Mouse (Mus musculus) heart, embryonic 11.5 days (tissue): ENCODE measurements around the gene Acot11. TPM values are rescaled to one million over a fixed set of nuclear protein-coding genes. Genes with fewer than 3 reads are reported as not detected.
"Not testable (repeated sequence)": the region's sequence is repeated elsewhere in the genome, so short reads cannot be mapped to it uniquely, and the experiment has no call there.

ENCODE experiments used
- ATAC-seq: fragments of 200-750 bp; cut with Nextera tagmentation; replicated peaks from 2 replicates; pipeline ENCODE4 v1.8.0; 2017; ENCODE audit warnings: moderate library complexity; ENCODE audit not compliant: insufficient number of reproducible peaks, low FRiP score, low TSS enrichment
- H3K27ac ChIP-seq: fragments of 300-500 bp; sonication (generic); 2 replicates; pipeline ENCODE4 v1.5.1; 2014; ENCODE audit warnings: mild to moderate bottlenecking, low read depth, low read length
- H3K27me3 ChIP-seq: fragments of 300-500 bp; sonication (generic); 2 replicates; pipeline ENCODE4 v1.6.1; 2014; ENCODE audit warnings: mild to moderate bottlenecking, low read length, mixed read lengths; ENCODE audit not compliant: control insufficient read depth, insufficient read depth
- H3K36me3 ChIP-seq: fragments of 300-500 bp; sonication (generic); 2 replicates; pipeline ENCODE4 v1.6.1; 2014; ENCODE audit warnings: mild to moderate bottlenecking, low read length, moderate library complexity, mixed read lengths; ENCODE audit not compliant: control insufficient read depth, insufficient read depth
- H3K4me1 ChIP-seq: fragments of 300-500 bp; sonication (generic); 2 replicates; pipeline ENCODE4 v1.6.1; 2014; ENCODE audit warnings: low read length; ENCODE audit not compliant: control insufficient read depth, insufficient read depth
- H3K4me2 ChIP-seq: fragments of 300-500 bp; sonication (generic); 2 replicates; pipeline ENCODE4 v1.6.1; 2014; ENCODE audit warnings: mild to moderate bottlenecking, moderate library complexity
- H3K4me3 ChIP-seq: fragments of 300-500 bp; sonication (generic); 2 replicates; pipeline ENCODE4 v1.5.1; 2014; ENCODE audit warnings: low read depth, low read length
- H3K9ac ChIP-seq: fragments of 300-500 bp; sonication (generic); 2 replicates; pipeline ENCODE4 v1.6.1; 2014; ENCODE audit warnings: mild to moderate bottlenecking, low read depth, low read length, moderate library complexity
- H3K9me3 ChIP-seq: fragments of 300-500 bp; sonication (generic); replicated peaks from 2 replicates; pipeline ENCODE4 v1.6.1; 2016; ENCODE audit warnings: low read length; ENCODE audit not compliant: control insufficient read depth
- WGBS: fragments of 180-500 bp; shearing (Covaris S2); extraction: QIAGEN DNeasy Blood & Tissue Kit; methylation state at CpG from one replicate; pipeline ENCODE4 v1.1.7; 2014; ENCODE audit not compliant: insufficient replicate concordance; 5-methylcytosine and 5-hydroxymethylcytosine counted together
- polyA plus RNA-seq: library from polyadenylated mRNA; unstranded; fragments of >200 nt; fragmentation: Nextera tagmentation; extraction: Ambion mirVana; gene quantifications from 2 replicates; pipeline ENCODE4 v1.2.1, GENCODE M21; 2014

Acot11 gene
- polyA plus RNA-seq, 1 experiment from 2014 or later = 3.0 TPM

DNA sequence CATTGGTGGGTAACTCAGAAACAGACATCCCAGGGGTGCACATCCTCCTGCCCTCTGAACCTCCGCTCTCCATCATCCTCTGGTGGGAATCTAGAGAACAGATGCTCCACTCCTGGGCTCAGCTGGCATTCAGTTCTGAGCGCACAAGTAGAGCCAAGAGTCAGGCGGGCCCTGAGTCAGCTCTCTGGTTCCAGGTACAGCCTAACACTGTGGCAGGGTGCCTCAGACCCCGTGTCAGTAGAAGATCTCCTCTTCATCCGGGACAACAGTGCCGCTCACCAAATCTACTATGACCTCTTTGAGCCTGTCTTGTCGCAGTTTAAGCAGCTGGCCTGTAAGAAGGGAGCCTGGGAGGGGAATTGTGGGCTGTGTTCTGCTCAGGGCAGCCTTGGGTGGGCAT is 58.9 kb downstream of the Acot11 start:
- Histone ChIP-seq H3K36me3 (no peaks in the 10 kb centered on the region), H3K27me3 (no peaks in the 10 kb centered on the region), H3K4me1 (peaks cover 7% of the 10 kb centered on the region; the same call in 1 of the 2 replicates), H3K4me2 (no peak overlapping the region), H3K9me3 (no peaks in the 10 kb centered on the region), H3K4me3 (no peak overlapping the region), H3K9ac (no peak overlapping the region), H3K27ac (no peak overlapping the region)
- ATAC-seq = no peak
- 72% methylated on average over 7 of the region's 7 CpGs for WGBS

DNA sequence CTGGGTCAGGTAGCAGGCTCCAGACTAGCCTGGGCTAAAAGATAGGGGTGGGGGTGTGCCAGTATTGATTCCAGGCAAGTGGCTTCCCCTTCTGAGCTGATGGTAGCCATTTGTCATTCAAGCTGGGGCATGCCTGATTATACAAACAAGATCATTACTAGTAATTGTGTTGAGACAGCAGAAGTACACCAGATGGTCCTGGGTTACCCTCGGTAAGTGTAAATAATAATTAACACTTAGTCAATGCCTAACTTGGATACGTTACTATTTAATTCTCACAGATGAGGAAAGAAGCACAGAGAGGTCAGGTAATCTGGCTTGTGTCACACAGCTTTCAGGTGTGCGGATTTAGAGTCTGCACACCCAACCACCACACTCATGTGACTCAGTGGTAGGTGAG is 66.9 kb downstream of the Acot11 start:
- Histone ChIP-seq H3K36me3 (no peaks in the 10 kb centered on the region), H3K27me3 (no peaks in the 10 kb centered on the region), H3K9me3 (no peaks in the 10 kb centered on the region), H3K4me3 (no peak overlapping the region), H3K4me1 (no peaks in the 10 kb centered on the region), H3K4me2 (no peak overlapping the region), H3K27ac (no peak overlapping the region), H3K9ac (no peak overlapping the region)
- no peak for ATAC-seq
- WGBS = 71% methylated on average over 3 of the region's 3 CpGs

DNA sequence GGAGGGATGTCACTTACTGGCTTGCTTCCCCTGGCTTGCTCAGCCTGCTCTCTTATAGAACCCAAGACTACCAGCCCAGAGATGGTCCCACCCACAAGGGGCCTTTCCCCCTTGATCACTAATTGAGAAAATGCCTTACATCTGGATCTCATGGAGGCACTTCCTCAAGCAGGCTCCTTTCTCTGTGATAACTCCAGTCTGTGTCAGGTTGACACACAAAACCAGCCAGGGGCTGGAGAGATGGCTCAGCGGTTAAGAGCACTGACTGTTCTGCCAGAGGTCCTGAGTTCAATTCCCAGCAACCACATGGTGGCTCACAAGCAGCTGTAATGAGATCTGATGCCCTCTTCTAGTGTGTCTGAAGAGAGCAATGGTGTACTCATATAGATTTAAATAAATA is 67.9 kb downstream of the Acot11 start:
- H3K36me3 ChIP-seq, H3K27me3 ChIP-seq, H3K9me3 ChIP-seq, ATAC-seq, H3K4me3 ChIP-seq, H3K4me1 ChIP-seq, H3K9ac ChIP-seq, H3K27ac ChIP-seq, H3K4me2 ChIP-seq: not testable (repeated sequence)
- 74% methylated on average over 1 of the region's 1 CpGs for WGBS

DNA sequence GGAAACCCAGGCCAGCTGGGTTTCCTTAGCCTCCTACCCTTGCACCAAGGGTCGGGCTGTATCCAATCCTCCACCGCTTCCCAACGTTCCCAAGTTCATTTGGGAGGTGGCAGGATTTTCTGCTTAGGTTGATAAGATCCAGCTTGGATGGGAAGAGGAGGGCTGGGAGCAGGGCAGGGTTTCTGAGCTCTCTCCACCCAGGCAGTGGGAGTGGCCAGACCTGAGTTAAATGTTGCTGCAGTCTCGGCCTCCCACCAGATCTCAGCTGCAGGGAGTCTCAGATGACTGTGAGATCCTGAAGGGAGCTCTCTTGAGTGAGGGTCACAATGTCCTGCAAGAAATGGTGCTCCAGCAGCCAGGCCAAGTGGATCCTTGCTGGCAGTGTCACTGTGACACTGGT is 71.2 kb downstream of the Acot11 start, which contains the start of gene Fam151a:
Gene Fam151a (plus strand): TSS at position 254 of the 400 bp plus-strand sequence.
- 27% methylated on average over 4 of the region's 4 CpGs for WGBS
- H3K27ac ChIP-seq = no peak within 1 kb of the TSS
- no peak within 1 kb of the TSS; the same call in 1 of the 2 replicates for H3K9ac ChIP-seq
- ATAC-seq = no peak
- no peaks in the 10 kb centered on the region for H3K9me3 ChIP-seq
- no peaks in the 10 kb centered on the region for H3K36me3 ChIP-seq
- no peak within 1 kb of the TSS for H3K4me3 ChIP-seq
- no peaks in the 10 kb centered on the region; the same call in 1 of the 2 replicates for H3K27me3 ChIP-seq
- no peak within 1 kb of the TSS for H3K4me2 ChIP-seq
- no peaks in the 10 kb centered on the region for H3K4me1 ChIP-seq

DNA sequence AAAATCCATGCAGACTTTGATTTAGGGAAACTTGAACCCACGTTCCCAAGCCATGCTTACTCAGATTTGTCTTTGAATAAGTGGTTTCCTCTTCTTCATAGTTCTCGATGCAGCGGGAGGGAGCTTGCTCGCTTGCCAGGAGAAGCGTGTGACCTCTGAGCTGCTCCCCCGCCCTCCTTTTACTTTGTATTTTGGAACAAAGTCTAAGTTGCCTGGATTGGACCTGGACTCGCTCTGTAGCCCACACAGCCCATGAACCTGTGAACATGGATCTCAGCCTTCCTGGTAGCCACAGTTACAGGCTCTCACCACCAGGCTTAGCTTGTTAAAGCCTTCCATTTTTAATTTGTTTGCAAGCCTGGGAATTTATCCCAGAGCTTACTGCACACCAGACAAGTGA is 74.0 kb downstream of the Acot11 start, which contains the start of gene Mroh7:
Gene Mroh7 (minus strand): TSS at position 112 of the 400 bp plus-strand sequence.
- Histone ChIP-seq H3K9ac (no peak within 1 kb of the TSS), H3K36me3 (no peaks in the 10 kb centered on the region), H3K4me3 (no peak within 1 kb of the TSS), H3K27ac (no peak within 1 kb of the TSS), H3K4me2 (no peak within 1 kb of the TSS), H3K27me3 (no peaks in the 10 kb centered on the region; the same call in 1 of the 2 replicates), H3K9me3 (no peaks in the 10 kb centered on the region), H3K4me1 (no peaks in the 10 kb centered on the region)
- WGBS = 79% methylated on average over 7 of the region's 7 CpGs
- ATAC-seq = no peak

DNA sequence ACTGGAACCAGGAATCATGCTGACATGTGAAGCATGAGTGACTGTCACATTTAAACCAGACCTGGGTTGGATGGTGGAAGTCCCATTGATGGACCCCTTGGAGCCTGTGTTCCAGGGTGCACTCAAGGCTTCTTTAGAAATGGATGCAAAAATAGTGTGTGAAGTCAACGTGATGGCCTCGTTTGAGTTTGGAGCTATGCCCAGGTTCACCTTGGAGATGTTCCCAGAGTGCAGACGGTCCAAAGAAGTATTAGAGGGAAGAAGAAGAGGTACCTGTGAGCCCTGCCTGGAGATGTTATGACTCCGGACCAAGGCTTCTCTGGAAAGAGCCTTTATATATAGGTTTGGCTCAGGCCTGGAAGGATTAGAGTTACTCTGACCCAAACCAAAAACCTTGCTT is 84.2 kb downstream of the Acot11 start:
- H3K4me3 ChIP-seq = no peak overlapping the region
- H3K27me3 ChIP-seq = no peaks in the 10 kb centered on the region
- H3K4me2 ChIP-seq = no peak overlapping the region
- no peaks in the 10 kb centered on the region for H3K9me3 ChIP-seq
- H3K4me1 ChIP-seq = no peaks in the 10 kb centered on the region
- WGBS = 83% methylated on average over 4 of the region's 4 CpGs
- H3K9ac ChIP-seq = no peak overlapping the region
- ATAC-seq = no peak
- H3K36me3 ChIP-seq = no peaks in the 10 kb centered on the region
- no peak overlapping the region for H3K27ac ChIP-seq

DNA sequence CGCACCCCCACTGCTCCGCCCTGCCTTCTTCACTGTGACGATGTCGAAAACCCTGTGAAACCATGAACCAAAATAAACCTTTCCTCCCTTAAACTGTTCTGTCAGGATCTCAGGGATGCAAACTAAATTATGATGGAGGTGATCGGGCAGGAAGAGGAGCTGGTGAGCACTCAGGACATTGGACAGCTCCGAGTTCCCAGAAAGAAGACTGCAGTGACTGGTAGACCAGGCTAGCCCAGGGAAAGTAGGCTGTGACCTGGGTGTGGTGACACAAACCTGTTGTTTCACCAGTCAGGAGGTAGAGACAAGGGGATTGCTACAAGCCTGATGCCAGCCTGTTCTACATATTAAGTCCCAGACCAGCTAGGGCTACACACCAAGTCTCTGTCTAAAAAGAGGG is 91.2 kb downstream of the Acot11 start:
- no peaks in the 10 kb centered on the region for H3K4me1 ChIP-seq
- no peaks in the 10 kb centered on the region for H3K36me3 ChIP-seq
- no peak; the same call in 1 of the 2 replicates for ATAC-seq
- no peak overlapping the region for H3K4me3 ChIP-seq
- H3K9ac ChIP-seq = no peak overlapping the region
- no peaks in the 10 kb centered on the region for H3K9me3 ChIP-seq
- no peaks in the 10 kb centered on the region for H3K27me3 ChIP-seq
- no peak overlapping the region for H3K27ac ChIP-seq
- WGBS = 82% methylated on average over 6 of the region's 6 CpGs
- no peak overlapping the region for H3K4me2 ChIP-seq

DNA sequence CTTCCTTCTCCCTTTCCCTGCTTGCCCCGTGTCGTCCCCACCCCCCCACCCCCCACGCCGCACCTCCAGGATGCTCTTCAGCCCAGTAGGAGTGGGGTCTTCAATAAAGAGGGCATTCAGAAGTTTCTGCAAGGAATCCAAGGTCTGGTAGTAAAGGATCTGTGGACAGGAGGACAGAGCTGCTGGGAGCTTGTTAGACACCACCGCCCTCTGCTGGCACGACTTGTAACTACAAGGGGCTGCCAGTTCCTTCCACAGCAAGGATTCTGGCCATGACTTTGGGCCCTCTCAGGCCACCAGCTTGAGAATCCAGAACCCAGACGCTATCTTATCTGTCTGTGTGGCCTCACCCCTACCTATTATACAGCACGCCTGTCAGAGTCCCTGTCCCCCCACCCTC is 96.4 kb downstream of the Acot11 start:
- Histone ChIP-seq H3K4me1 (peaks cover 6% of the 10 kb centered on the region; the same call in 1 of the 2 replicates), H3K27me3 (no peaks in the 10 kb centered on the region), H3K9ac (peak overlapping the region; percentile 56; the same call in 1 of the 2 replicates), H3K27ac (no peak overlapping the region), H3K4me3 (0 out of 2 replicates have a peak overlapping the region, but pooled peaks have one; percentile 8), H3K36me3 (no peaks in the 10 kb centered on the region), H3K9me3 (no peaks in the 10 kb centered on the region), H3K4me2 (peak overlapping the region; percentile 43)
- 0% methylated on average over 7 of the region's 8 CpGs for WGBS
- 0 out of 2 replicates have a peak, but pooled peaks have one; percentile 25 for ATAC-seq

DNA sequence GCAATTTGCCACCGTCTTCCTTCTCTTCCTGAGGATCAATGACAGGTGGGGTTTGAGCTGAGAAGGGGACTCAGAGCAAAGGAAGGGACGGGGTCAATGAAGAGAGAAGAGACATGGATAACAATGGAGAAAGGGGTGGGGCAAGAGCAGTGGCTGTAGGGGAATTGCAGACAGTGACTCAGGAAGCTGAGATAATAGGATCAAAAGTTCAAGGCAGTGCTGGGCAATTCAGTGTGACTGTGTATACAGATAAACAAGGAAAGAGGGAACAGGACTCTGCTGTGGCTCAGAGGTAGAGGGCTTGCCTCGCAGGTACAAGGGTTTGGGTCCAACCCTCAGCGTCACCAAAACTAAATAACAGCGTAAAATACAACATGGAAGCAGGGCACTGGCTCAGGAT is 96.8 kb downstream of the Acot11 start:
- H3K4me3 ChIP-seq = 0 out of 2 replicates have a peak overlapping the region, but pooled peaks have one; percentile 8
- 28% methylated on average over 5 of the region's 5 CpGs for WGBS
- no peaks in the 10 kb centered on the region for H3K9me3 ChIP-seq
- no peak overlapping the region for H3K27ac ChIP-seq
- peak overlapping the region; percentile 43 for H3K4me2 ChIP-seq
- H3K9ac ChIP-seq = peak overlapping the region; percentile 56; the same call in 1 of the 2 replicates
- no peaks in the 10 kb centered on the region for H3K36me3 ChIP-seq
- H3K4me1 ChIP-seq = peaks cover 6% of the 10 kb centered on the region; the same call in 1 of the 2 replicates
- ATAC-seq = peak; percentile 46; the same call in 1 of the 2 replicates
- peaks cover 2% of the 10 kb centered on the region for H3K27me3 ChIP-seq
